Mouse (Mus musculus): ENCODE results near the gene Ifi27.
"Not testable (repeated sequence)": the region's sequence is repeated elsewhere in the genome, so short reads cannot be mapped to it uniquely, and the experiment has no call there.

Gene Ifi27

GRCm38 (mm10) chr12:103433986-103434731 is at the start of gene Ifi27:
Gene Ifi27, plus strand, starts transcription at chr12:103434211.
- DNase-seq (ENCODE audit: low read depth in 1 of 2, low spot score in 2 of 2), result peak; percentile 43 to 50

- DNase-seq (ENCODE audit: low read depth in 1 of 2, low spot score in 2 of 2), result peak; percentile 65 to 80
These were observed 45.3 kb upstream of the Ifi27 start, which contains the start of gene Otub2 for GRCm38 (mm10) chr12:103388505-103389347. Gene Otub2, plus strand, starts transcription at chr12:103388682.

GRCm38 (mm10) chr12:103389348-103389727 is 44.7 kb upstream of the Ifi27 start:
- DNase-seq (ENCODE audit: low read depth in 1 of 2, low spot score in 2 of 2), result no peak

GRCm38 (mm10) chr12:103389982-103390381 is 44.0 kb upstream of the Ifi27 start:
- DNase-seq (ENCODE audit: low read depth in 1 of 2, low spot score in 2 of 2), result no peak

- no peak for DNase-seq (ENCODE audit: low read depth in 1 of 2, low spot score in 2 of 2)
These were observed 42.9 kb upstream of the Ifi27 start for GRCm38 (mm10) chr12:103391098-103391497.

- no peak for DNase-seq (ENCODE audit: low read depth in 1 of 2, low spot score in 2 of 2)
These were observed 40.5 kb upstream of the Ifi27 start for GRCm38 (mm10) chr12:103393528-103393927.

GRCm38 (mm10) chr12:103395486-103396275 is 38.3 kb upstream of the Ifi27 start:
- DNase-seq (ENCODE audit: low read depth in 1 of 2, low spot score in 2 of 2), result no peak

- DNase-seq (ENCODE audit: low read depth in 1 of 2, low spot score in 2 of 2), result no peak
These were observed 37.3 kb upstream of the Ifi27 start for GRCm38 (mm10) chr12:103396751-103397150.

- no peak for DNase-seq (ENCODE audit: low read depth in 1 of 2, low spot score in 2 of 2)
These were observed 29.9 kb upstream of the Ifi27 start for GRCm38 (mm10) chr12:103404131-103404530.

- no peak for DNase-seq (ENCODE audit: low read depth in 1 of 2, low spot score in 2 of 2)
These were observed 26.3 kb upstream of the Ifi27 start, which contains the start of gene 9330161L09Rik for GRCm38 (mm10) chr12:103407720-103408119. Gene 9330161L09Rik, minus strand, starts transcription at chr12:103407820.

- DNase-seq (ENCODE audit: low read depth in 1 of 2, low spot score in 2 of 2), result no peak
These were observed 25.9 kb upstream of the Ifi27 start for GRCm38 (mm10) chr12:103408144-103408543.

GRCm38 (mm10) chr12:103425016-103425728 is 8.8 kb upstream of the Ifi27 start:
- no peak for DNase-seq (ENCODE audit: low read depth in 1 of 2, low spot score in 2 of 2)

GRCm38 (mm10) chr12:103425729-103426470 is 8.1 kb upstream of the Ifi27 start, which contains the start of gene Ddx24:
Gene Ddx24, minus strand, starts transcription at chr12:103425830.
- peak; percentile 97 for DNase-seq (ENCODE audit: low read depth in 1 of 2, low spot score in 2 of 2)

GRCm38 (mm10) chr12:103426710-103427109 is 7.3 kb upstream of the Ifi27 start:
- DNase-seq (ENCODE audit: low read depth in 1 of 2, low spot score in 2 of 2), result no peak

- DNase-seq (ENCODE audit: low read depth in 1 of 2, low spot score in 2 of 2), result no peak
These were observed 581 bp upstream of the Ifi27 start for GRCm38 (mm10) chr12:103433430-103433829.

GRCm38 (mm10) chr12:103434861-103435260 is 850 bp downstream of the Ifi27 start:
- DNase-seq (ENCODE audit: low read depth in 1 of 2, low spot score in 2 of 2), result no peak

- no peak for DNase-seq (ENCODE audit: low read depth in 1 of 2, low spot score in 2 of 2)
These were observed 3.6 kb downstream of the Ifi27 start for GRCm38 (mm10) chr12:103437601-103438000.

GRCm38 (mm10) chr12:103443524-103443923 is 9.5 kb downstream of the Ifi27 start, which contains the start of gene Ifi27l2a:
Gene Ifi27l2a, minus strand, starts transcription at chr12:103443680.
- no peak for DNase-seq (ENCODE audit: low read depth in 1 of 2, low spot score in 2 of 2)

GRCm38 (mm10) chr12:103444261-103444660 is 10.2 kb downstream of the Ifi27 start:
- DNase-seq (ENCODE audit: low read depth in 1 of 2, low spot score in 2 of 2), result not testable (repeated sequence)

- no peak for DNase-seq (ENCODE audit: low read depth in 1 of 2, low spot score in 2 of 2)
These were observed 11.0 kb downstream of the Ifi27 start for GRCm38 (mm10) chr12:103445060-103445459.
